ENCODE assay signal across 28 mouse cellular contexts in the genomic region with DNA sequence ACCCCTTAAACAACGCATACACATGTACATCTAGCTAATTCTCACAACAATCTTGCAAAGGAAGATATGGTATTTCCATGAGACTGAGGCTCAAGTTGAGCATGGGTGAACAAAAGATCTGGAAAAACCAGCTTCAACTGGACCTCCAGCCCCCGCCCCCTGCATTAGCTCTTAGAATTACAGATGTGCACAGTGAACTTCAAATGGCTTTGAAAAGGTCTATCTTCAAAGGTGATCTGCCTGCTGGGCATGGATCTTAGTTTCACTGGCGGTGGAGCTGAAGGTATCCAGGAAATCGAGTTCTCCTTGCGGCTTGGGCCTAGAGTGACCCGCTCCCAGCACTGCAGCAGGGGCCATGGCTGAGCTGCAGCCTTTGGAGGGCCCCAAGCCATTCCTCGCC. TPM values are rescaled to one million over a fixed set of nuclear protein-coding genes. Genes with fewer than 3 reads are reported as not detected.
DNase-seq lines count a peak whose midpoint lies in the region; ATAC-seq and TF ChIP-seq lines count a peak whose summit lies in the region.
"Had no signal": no experiment of that assay in that cellular context is flagged by ENCODE, and none has a peak within 500 bp of the region (broad histone marks: within the 10 kb centered on the region; RNA-seq: fewer than 3 reads in every experiment).

No protein-coding gene starts in this region.

- H3K4me1 ChIP-seq in forebrain, postnatal 0 days (ENCODE audit: insufficient read depth) = no peaks in the 10 kb centered on the region
- H3K4me1 ChIP-seq in forebrain, embryonic 13.5 days = no peaks in the 10 kb centered on the region
- H3K4me1 ChIP-seq in kidney, embryonic 15.5 days = no peaks in the 10 kb centered on the region
- H3K4me1 ChIP-seq: forebrain, embryonic 10.5 days; lung, embryonic 15.5 days; midbrain, embryonic 15.5 days had no signal

- H3K4me2 ChIP-seq in forebrain, postnatal 0 days (ENCODE audit: low read depth) = no peak overlapping the region
- H3K4me2 ChIP-seq in forebrain, embryonic 13.5 days = no peak overlapping the region
- H3K4me2 ChIP-seq in kidney, embryonic 15.5 days = no peak overlapping the region
- H3K4me2 ChIP-seq: liver, embryonic 15.5 days; lung, embryonic 15.5 days; midbrain, embryonic 15.5 days had no signal

- no peak overlapping the region for H3K9ac ChIP-seq in forebrain, postnatal 0 days
- no peak overlapping the region for H3K9ac ChIP-seq in forebrain, embryonic 13.5 days
- H3K9ac ChIP-seq in kidney, embryonic 15.5 days = no peak overlapping the region
- H3K9ac ChIP-seq: liver, embryonic 15.5 days; lung, embryonic 15.5 days; midbrain, embryonic 15.5 days had no signal

- H3K9me3 ChIP-seq in forebrain, postnatal 0 days (ENCODE audit: low read length) = no peaks in the 10 kb centered on the region
- no peaks in the 10 kb centered on the region for H3K9me3 ChIP-seq in forebrain, embryonic 13.5 days (replicated peaks)
- no peaks in the 10 kb centered on the region for H3K9me3 ChIP-seq in kidney, embryonic 15.5 days (replicated peaks)
- H3K9me3 ChIP-seq: forebrain, embryonic 10.5 days; G1E; liver, embryonic 15.5 days; lung, embryonic 15.5 days; megakaryocyte, embryonic 14.5 days; midbrain, embryonic 15.5 days had no signal

- H3K4me3 ChIP-seq in forebrain, postnatal 0 days (ENCODE audit: low read depth, low read length) = no peak overlapping the region
- H3K4me3 ChIP-seq in forebrain, embryonic 13.5 days = no peak overlapping the region
- H3K4me3 ChIP-seq in kidney, embryonic 15.5 days (replicated peaks) = no peak overlapping the region
- H3K4me3 ChIP-seq: forebrain, embryonic 10.5 days; left cerebral cortex, adult 2 months; liver, embryonic 15.5 days; lung, embryonic 15.5 days; megakaryocyte, embryonic 14.5 days; midbrain, embryonic 15.5 days; myocyte had no signal

- peaks cover 52% of the 10 kb centered on the region for H3K36me3 ChIP-seq in forebrain, postnatal 0 days (ENCODE audit: insufficient read depth)
- H3K36me3 ChIP-seq in forebrain, embryonic 13.5 days (ENCODE audit: poor library complexity, severe bottlenecking) = peaks cover 68% of the 10 kb centered on the region
- peaks cover 59% of the 10 kb centered on the region for H3K36me3 ChIP-seq in kidney, embryonic 15.5 days

- no peak for DNase-seq in forebrain, postnatal 0 days
- DNase-seq in kidney, adult 9 months = no peak
- peak; percentile 19 for DNase-seq in urinary bladder, postnatal 14 days (ENCODE audit: low spot score)
- DNase-seq in urinary bladder, postnatal 25 days (ENCODE audit: low spot score) = no peak
- no peak for DNase-seq in retina, postnatal 1 day
- DNase-seq in right cerebral cortex, postnatal 14 days = no peak
- DNase-seq: adrenal gland, adult 8-10 months; cerebellum, adult 8-10 months; cerebellum, postnatal 36 days; embryo, embryonic 11 days; heart, postnatal 4 days; kidney, adult 18-20 months; lung, postnatal 36 days; thymus, adult 18-20 months; thymus, postnatal 36 days had no signal

- H3K27ac ChIP-seq in forebrain, postnatal 0 days (ENCODE audit: low read depth, low read length) = no peak overlapping the region
- H3K27ac ChIP-seq in forebrain, embryonic 13.5 days = no peak overlapping the region
- peak overlapping the region; percentile 87 for H3K27ac ChIP-seq in kidney, embryonic 15.5 days
- H3K27ac ChIP-seq: forebrain, embryonic 10.5 days; left cerebral cortex, adult 2 months; liver, embryonic 15.5 days; lung, embryonic 15.5 days; midbrain, embryonic 15.5 days had no signal

- no peaks in the 10 kb centered on the region for H3K27me3 ChIP-seq in forebrain, postnatal 0 days (ENCODE audit: insufficient read depth, low read length)
- no peaks in the 10 kb centered on the region for H3K27me3 ChIP-seq in forebrain, embryonic 13.5 days
- H3K27me3 ChIP-seq in kidney, embryonic 15.5 days = no peaks in the 10 kb centered on the region
- H3K27me3 ChIP-seq: liver, embryonic 15.5 days; lung, embryonic 15.5 days; megakaryocyte, embryonic 14.5 days; midbrain, embryonic 15.5 days; Patski had no signal

- 90% methylated on average over 7 of the region's 7 CpGs for WGBS in forebrain, postnatal 0 days
- WGBS in forebrain, embryonic 13.5 days = 92% methylated on average over 7 of the region's 7 CpGs
- WGBS in kidney, embryonic 15.5 days = 82% methylated on average over 7 of the region's 7 CpGs

- 0 out of 2 replicates have a peak, but pooled peaks have one; percentile 5 for ATAC-seq in forebrain, postnatal 0 days
- ATAC-seq in forebrain, embryonic 13.5 days = no peak
- 0 out of 2 replicates have a peak, but pooled peaks have one; percentile 34 for ATAC-seq in kidney, embryonic 15.5 days (replicated peaks; ENCODE audit: low FRiP score)
- ATAC-seq: activated CD4-positive, CD25-positive, alpha-beta regulatory T cell, adult 4 months; inflammation-experienced regulatory T-cells, adult 6 months; midbrain, embryonic 15.5 days; Patski had no signal

- no peak for TF ChIP-seq CTCF in forebrain, postnatal 0 days (IDR thresholded peaks at IDR 0.05; ENCODE audit: low read depth)

RNA-seq across cellular contexts. Expression of a gene that starts 9.6 kb away (rescaled TPM):
- 28.5 and 34.7 TPM in 2 replicates for total RNA-seq in forebrain, postnatal 0 days (2014; rRNA removed)
- polyA plus RNA-seq in forebrain, postnatal 0 days (2015; fragmentation: Nextera tagmentation; extraction: Ambion mirVana) = 69.1 and 84.4 TPM in 2 replicates
- polyA plus RNA-seq in forebrain, embryonic 13.5 days (2015; fragmentation: Nextera tagmentation; extraction: Ambion mirVana) = 65.4 and 70.6 TPM in 2 replicates
- polyA plus RNA-seq in kidney, embryonic 15.5 days (2015; fragmentation: Nextera tagmentation; extraction: Ambion mirVana) = 56.7 and 62.1 TPM in 2 replicates

RNA-seq across cellular contexts. Expression of a gene that starts 9.8 kb away (rescaled TPM):
- total RNA-seq in forebrain, postnatal 0 days (2014; rRNA removed) = 219 and 226 TPM in 2 replicates
- polyA plus RNA-seq in forebrain, postnatal 0 days (2015; fragmentation: Nextera tagmentation; extraction: Ambion mirVana) = 564 and 565 TPM in 2 replicates
- 368 and 377 TPM in 2 replicates for polyA plus RNA-seq in forebrain, embryonic 13.5 days (2015; fragmentation: Nextera tagmentation; extraction: Ambion mirVana)
- 403 and 405 TPM in 2 replicates for polyA plus RNA-seq in kidney, embryonic 15.5 days (2015; fragmentation: Nextera tagmentation; extraction: Ambion mirVana)

RNA-seq across cellular contexts. Expression of a gene that starts 20.9 kb away (rescaled TPM):
- 12.9 and 14.0 TPM in 2 replicates for total RNA-seq in forebrain, postnatal 0 days (2014; rRNA removed)
- 4.7 and 8.9 TPM in 2 replicates for polyA plus RNA-seq in forebrain, postnatal 0 days (2015; fragmentation: Nextera tagmentation; extraction: Ambion mirVana)
- polyA plus RNA-seq in forebrain, embryonic 13.5 days (2015; fragmentation: Nextera tagmentation; extraction: Ambion mirVana) = 6.7 and 7.6 TPM in 2 replicates
- polyA plus RNA-seq in kidney, embryonic 15.5 days (2015; fragmentation: Nextera tagmentation; extraction: Ambion mirVana) = 3.5 and 3.6 TPM in 2 replicates

RNA-seq across cellular contexts. Expression of a gene that starts 24.3 kb away (rescaled TPM):
- 119 and 131 TPM in 2 replicates for total RNA-seq in forebrain, postnatal 0 days (2014; rRNA removed)
- polyA plus RNA-seq in forebrain, postnatal 0 days (2015; fragmentation: Nextera tagmentation; extraction: Ambion mirVana) = 107 and 118 TPM in 2 replicates
- polyA plus RNA-seq in forebrain, embryonic 13.5 days (2015; fragmentation: Nextera tagmentation; extraction: Ambion mirVana) = 56.1 and 62.7 TPM in 2 replicates
- 103 and 111 TPM in 2 replicates for polyA plus RNA-seq in kidney, embryonic 15.5 days (2015; fragmentation: Nextera tagmentation; extraction: Ambion mirVana)

RNA-seq across cellular contexts. Expression of a gene that starts 41.4 kb away (rescaled TPM):
- total RNA-seq in forebrain, postnatal 0 days (2014; rRNA removed) = 11.9 and 13.5 TPM in 2 replicates
- 10.1 and 10.5 TPM in 2 replicates for polyA plus RNA-seq in forebrain, postnatal 0 days (2015; fragmentation: Nextera tagmentation; extraction: Ambion mirVana)
- 11.4 and 13.3 TPM in 2 replicates for polyA plus RNA-seq in forebrain, embryonic 13.5 days (2015; fragmentation: Nextera tagmentation; extraction: Ambion mirVana)
- 13.8 and 18.7 TPM in 2 replicates for polyA plus RNA-seq in kidney, embryonic 15.5 days (2015; fragmentation: Nextera tagmentation; extraction: Ambion mirVana)
